Mouse (Mus musculus) kidney, postnatal 0 days (tissue): ENCODE results near the gene Rnf224. TPM values are rescaled to one million over a fixed set of nuclear protein-coding genes. Genes with fewer than 3 reads are reported as not detected.

Source experiments
- ATAC-seq: fragments of 200-750 bp; cut with Nextera tagmentation; replicated peaks from 2 replicates; pipeline ENCODE4 v1.8.0; 2017; ENCODE audit warnings: low read depth, moderate number of reproducible peaks, moderate TSS enrichment, moderate library complexity; ENCODE audit not compliant: low FRiP score
- DNase-seq: peaks from one replicate; pipeline ENCODE4 v3.0.0-alpha.2; 2016; ENCODE audit warnings: low spot score
- H3K27ac ChIP-seq: fragments of 300-500 bp; sonication (generic); 2 replicates; pipeline ENCODE4 v1.5.1; 2014; ENCODE audit warnings: mild to moderate bottlenecking
- H3K27me3 ChIP-seq: fragments of 300-500 bp; sonication (generic); 2 replicates; pipeline ENCODE4 v1.6.1; 2014; ENCODE audit warnings: low read length, mixed read lengths; ENCODE audit not compliant: insufficient read depth
- H3K36me3 ChIP-seq: fragments of 300-500 bp; sonication (generic); 2 replicates; pipeline ENCODE4 v1.6.1; 2014; ENCODE audit warnings: low read length, mixed read lengths; ENCODE audit not compliant: insufficient read depth
- H3K4me1 ChIP-seq: fragments of 300-500 bp; sonication (generic); replicated peaks from 2 replicates; pipeline ENCODE4 v1.6.1; 2014; ENCODE audit warnings: antibody characterized with exemption, low read length, mixed read lengths; ENCODE audit not compliant: insufficient read depth
- H3K4me2 ChIP-seq: fragments of 300-500 bp; sonication (generic); 2 replicates; pipeline ENCODE4 v1.6.1; 2014; ENCODE audit warnings: mild to moderate bottlenecking, low read length, moderate library complexity, mixed read lengths
- H3K4me3 ChIP-seq: fragments of 300-500 bp; sonication (generic); replicated peaks from 2 replicates; pipeline ENCODE4 v1.5.1; 2014; ENCODE audit warnings: low read depth, low read length
- H3K9ac ChIP-seq: fragments of 300-500 bp; sonication (generic); 2 replicates; pipeline ENCODE4 v1.6.1; 2014; ENCODE audit warnings: low read depth, low read length
- H3K9me3 ChIP-seq: fragments of 300-500 bp; sonication (generic); replicated peaks from 2 replicates; pipeline ENCODE4 v1.6.1; 2016; ENCODE audit warnings: low read length, inconsistent platforms, mixed read lengths
- CTCF ChIP-seq: IDR thresholded peaks from 2 replicates; pipeline ENCODE4 v1.5.1; 2016; ENCODE audit warnings: antibody characterized with exemption, low read depth, mild to moderate bottlenecking, moderate library complexity
- WGBS: fragments of 180-500 bp; shearing (Covaris S2); extraction: QIAGEN DNeasy Blood & Tissue Kit; methylation state at CpG from one replicate; pipeline ENCODE4 v1.1.7; 2014; 5-methylcytosine and 5-hydroxymethylcytosine counted together
- polyA plus RNA-seq: library from polyadenylated mRNA; unstranded; fragments of >200 nt; fragmentation: Nextera tagmentation; extraction: Ambion mirVana; gene quantifications from 2 replicates; pipeline ENCODE4 v1.2.1, GENCODE M21; 2015

Rnf224 gene
- polyA plus RNA-seq, 1 experiment from 2014 or later: 0.16 TPM

DNA sequence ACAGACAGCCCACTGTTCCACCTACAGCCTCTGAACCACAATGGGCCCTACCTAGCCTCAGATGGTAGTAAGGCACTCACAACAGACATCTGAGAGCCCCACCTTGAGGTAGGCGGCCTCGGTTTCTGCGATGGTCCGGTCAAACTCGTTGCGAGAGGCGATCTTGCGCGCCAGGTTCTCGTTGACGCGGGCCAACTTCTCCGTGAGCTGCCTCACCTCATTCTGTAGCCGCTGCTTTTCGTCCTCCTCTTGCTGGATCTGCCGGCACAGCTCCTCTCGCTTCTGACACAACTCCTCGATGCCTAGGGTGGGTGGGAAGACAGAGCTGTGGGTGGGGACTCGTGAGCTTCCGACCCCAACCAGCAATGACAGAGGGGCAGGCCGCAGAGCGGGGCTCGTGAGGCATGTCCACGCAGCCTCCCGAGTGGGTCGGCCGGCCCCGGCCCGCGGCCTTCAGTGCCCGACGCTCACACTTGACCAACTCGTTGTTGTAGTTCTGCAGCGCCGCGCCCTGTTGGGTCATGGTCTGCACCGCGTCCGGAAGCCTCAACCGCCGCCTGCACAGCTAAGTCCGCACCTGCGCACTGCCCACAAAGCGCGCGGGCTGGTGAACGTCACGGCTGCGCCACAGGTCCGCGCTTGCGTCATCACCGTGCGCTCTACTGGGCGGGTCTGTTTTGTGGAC, 35.4 kb upstream of the Rnf224 start, which contains the start of the genes Ssna1 and Anapc2:
TSS of gene Ssna1 (minus strand) at position 612 of the 685 bp plus-strand sequence.
TSS of gene Anapc2 (plus strand) at position 652 of the 685 bp plus-strand sequence.
- DNase-seq: peak; percentile 97
- H3K36me3 ChIP-seq: peaks cover 51% of the 10 kb centered on the region
- peak within 1 kb of the TSS; percentile 86 for H3K27ac ChIP-seq
- peak within 1 kb of the TSS; percentile 59 for H3K4me3 ChIP-seq
- peak; percentile 96 for ATAC-seq
- H3K9me3 ChIP-seq: no peaks in the 10 kb centered on the region
- peak within 1 kb of the TSS; percentile 81 for H3K9ac ChIP-seq
- peak; percentile 57 for TF ChIP-seq CTCF
- under 1% methylated on average over 52 of the region's 55 CpGs for WGBS
- H3K4me1 ChIP-seq: peaks cover 19% of the 10 kb centered on the region
- H3K27me3 ChIP-seq: no peaks in the 10 kb centered on the region
- peak within 1 kb of the TSS; percentile 73 for H3K4me2 ChIP-seq

DNA sequence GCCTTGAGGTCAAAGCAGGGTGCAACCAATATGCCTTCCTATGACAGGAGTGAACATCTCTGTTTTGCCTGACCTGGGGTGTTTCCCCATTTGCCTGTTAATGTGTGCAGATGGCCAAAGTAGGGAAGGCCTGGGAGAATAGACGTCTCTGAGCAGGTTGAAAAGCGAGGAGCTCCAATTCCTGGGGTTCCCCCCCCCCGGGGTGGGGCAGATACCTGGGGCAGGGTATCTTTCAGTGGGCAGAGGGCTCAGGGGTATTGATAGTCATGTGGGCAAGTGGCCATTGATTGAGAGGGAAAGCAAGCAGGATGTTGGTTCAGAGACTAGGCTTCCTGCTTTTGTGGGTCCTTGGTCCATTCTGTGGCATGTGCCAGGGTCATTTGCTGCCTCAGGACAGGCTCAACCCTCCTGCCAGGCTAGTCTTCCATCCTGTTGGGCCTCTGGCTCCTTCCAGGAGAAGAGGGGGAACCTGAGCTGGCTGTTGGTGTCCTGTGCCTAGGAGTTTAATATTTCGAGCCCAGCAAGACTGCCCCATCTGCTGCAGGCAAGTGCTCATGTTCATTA, 31.2 kb upstream of the Rnf224 start:
- 73% methylated on average over 4 of the region's 4 CpGs for WGBS
- H3K36me3 ChIP-seq: peaks cover 20% of the 10 kb centered on the region; the same call in 1 of the 2 replicates
- no peak overlapping the region for H3K9ac ChIP-seq
- TF ChIP-seq CTCF: no peak
- H3K4me3 ChIP-seq: no peak overlapping the region
- no peak overlapping the region for H3K27ac ChIP-seq
- H3K4me2 ChIP-seq: no peak overlapping the region
- ATAC-seq (no peak), DNase-seq (no peak)
- H3K4me1 ChIP-seq: peaks cover 37% of the 10 kb centered on the region
- H3K9me3 ChIP-seq: no peaks in the 10 kb centered on the region
- H3K27me3 ChIP-seq: no peaks in the 10 kb centered on the region

DNA sequence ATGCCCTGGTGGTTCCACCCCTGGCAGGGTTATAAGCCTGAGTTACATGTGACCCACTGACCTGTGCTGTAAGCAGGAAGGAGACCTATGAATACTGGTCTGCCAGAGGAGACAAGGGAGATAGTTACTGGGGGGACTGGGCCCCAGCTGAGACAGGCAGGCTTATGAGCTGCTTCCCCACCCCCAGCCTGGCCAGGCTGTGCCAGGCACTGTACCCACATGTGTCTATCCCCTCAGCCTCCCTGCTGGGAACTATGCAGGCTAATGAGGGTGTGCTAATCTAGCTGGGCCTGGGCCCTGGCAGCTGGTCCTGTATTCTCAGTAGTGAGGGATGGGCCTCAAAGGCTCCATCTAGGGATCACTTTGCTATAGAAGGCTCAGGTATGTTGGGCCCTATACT, 30.7 kb upstream of the Rnf224 start:
- Histone ChIP-seq H3K9ac (no peak overlapping the region), H3K4me1 (peaks cover 36% of the 10 kb centered on the region), H3K4me2 (0 out of 2 replicates have a peak overlapping the region, but pooled peaks have one; percentile 99), H3K27ac (no peak overlapping the region), H3K27me3 (no peaks in the 10 kb centered on the region), H3K9me3 (no peaks in the 10 kb centered on the region), H3K36me3 (peaks cover 20% of the 10 kb centered on the region; the same call in 1 of the 2 replicates), H3K4me3 (no peak overlapping the region)
- TF ChIP-seq CTCF: no peak
- ATAC-seq (no peak), DNase-seq (no peak)

DNA sequence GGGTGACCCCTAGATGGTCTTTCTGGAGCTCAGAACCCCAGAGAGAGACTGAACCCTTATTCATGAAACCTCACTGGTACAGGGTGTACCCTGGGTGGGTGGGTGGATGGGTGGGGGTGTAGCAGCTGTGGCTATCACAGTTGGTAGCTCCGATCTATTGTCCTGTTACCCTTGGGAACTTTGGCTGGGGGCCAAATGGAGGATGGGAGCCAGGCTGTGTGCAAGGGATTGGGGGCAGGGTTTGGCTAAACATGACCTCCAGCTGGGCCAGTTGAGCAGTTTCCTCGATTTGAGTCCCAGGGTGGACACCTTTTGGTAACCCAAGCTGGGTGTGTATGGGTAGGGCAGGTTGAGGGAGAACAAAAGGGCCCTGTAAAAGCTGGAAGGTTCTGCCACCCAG, 30.1 kb upstream of the Rnf224 start:
- WGBS: 16% methylated on average over 2 of the region's 2 CpGs
- DNase-seq (no peak), ATAC-seq (no peak)
- Histone ChIP-seq H3K9me3 (no peaks in the 10 kb centered on the region), H3K4me1 (peaks cover 40% of the 10 kb centered on the region), H3K9ac (no peak overlapping the region), H3K36me3 (peaks cover 20% of the 10 kb centered on the region; the same call in 1 of the 2 replicates), H3K4me2 (peak overlapping the region; percentile 99), H3K27me3 (no peaks in the 10 kb centered on the region), H3K4me3 (no peak overlapping the region), H3K27ac (0 out of 2 replicates have a peak overlapping the region, but pooled peaks have one; percentile 39)
- no peak for TF ChIP-seq CTCF

DNA sequence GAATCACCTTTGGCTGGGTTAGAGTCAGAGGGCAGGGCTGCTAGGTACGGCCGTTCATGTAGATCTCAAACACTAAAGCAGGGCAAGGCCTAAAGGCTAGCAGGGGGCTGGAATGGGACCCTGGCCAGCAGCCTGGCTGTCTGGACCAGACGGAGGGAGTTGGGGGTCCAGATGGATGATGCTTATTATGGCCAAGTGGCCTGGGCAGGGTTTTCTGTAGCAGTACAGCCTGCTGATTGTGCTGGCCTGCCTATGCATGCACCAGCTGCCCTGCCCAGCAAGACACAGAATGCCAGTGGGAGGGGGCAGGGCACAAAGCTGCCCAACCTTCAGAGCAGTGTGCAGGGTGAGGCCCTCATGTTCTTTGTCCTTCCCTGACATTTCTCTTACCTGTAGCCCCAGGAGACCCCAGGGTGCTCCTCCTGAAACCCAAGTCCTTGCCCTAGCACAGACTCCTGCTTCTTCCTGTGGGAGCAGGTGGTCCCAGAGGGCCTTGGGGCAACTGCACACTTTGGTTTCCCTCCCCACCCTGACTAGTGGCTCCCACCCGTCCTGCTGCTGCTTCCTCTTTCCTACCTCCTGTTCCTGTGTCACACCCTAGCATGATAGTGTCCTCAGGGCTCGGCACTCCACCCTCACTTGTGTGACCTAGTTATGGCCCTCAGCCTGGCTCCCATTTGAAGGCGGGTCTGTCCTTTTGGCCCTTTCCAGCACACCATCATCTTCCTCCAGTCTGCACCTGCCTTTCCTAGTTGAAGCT, 29.5 kb upstream of the Rnf224 start:
- TF ChIP-seq CTCF: no peak
- DNase-seq (no peak), ATAC-seq (no peak)
- H3K4me2 ChIP-seq: peak overlapping the region; percentile 99
- 62% methylated on average over 6 of the region's 6 CpGs for WGBS
- H3K27ac ChIP-seq: peak overlapping the region; percentile 39
- peaks cover 20% of the 10 kb centered on the region; the same call in 1 of the 2 replicates for H3K36me3 ChIP-seq
- H3K9ac ChIP-seq: peak overlapping the region; percentile 24; the same call in 1 of the 2 replicates
- H3K9me3 ChIP-seq: no peaks in the 10 kb centered on the region
- H3K4me1 ChIP-seq: peaks cover 34% of the 10 kb centered on the region
- no peaks in the 10 kb centered on the region for H3K27me3 ChIP-seq
- no peak overlapping the region for H3K4me3 ChIP-seq

DNA sequence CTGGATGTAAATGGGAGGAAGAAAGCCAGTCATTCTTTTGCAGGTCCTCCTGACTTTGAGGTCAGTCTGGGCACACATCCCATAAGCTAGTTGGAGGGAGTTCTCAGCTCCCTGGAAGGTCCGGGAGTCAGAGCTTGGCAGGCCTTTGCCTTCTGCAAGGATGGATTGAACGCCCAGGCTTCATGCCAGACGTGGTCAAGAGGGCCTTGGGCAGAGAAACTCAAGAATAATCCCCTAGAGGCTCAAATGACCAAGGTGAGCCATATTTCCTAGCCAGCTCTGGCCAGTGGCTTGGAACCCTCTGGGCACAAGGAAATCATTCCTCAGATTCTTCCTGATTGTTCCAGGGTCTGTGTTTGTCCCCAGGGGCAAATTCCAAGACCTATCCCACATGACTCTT, 28.3 kb upstream of the Rnf224 start:
- peaks cover 13% of the 10 kb centered on the region; the same call in 1 of the 2 replicates for H3K36me3 ChIP-seq
- 54% methylated on average over 3 of the region's 3 CpGs for WGBS
- H3K27ac ChIP-seq: peak overlapping the region; percentile 43; the same call in 1 of the 2 replicates
- ATAC-seq (no peak), DNase-seq (no peak)
- H3K4me1 ChIP-seq: peaks cover 32% of the 10 kb centered on the region
- no peaks in the 10 kb centered on the region for H3K9me3 ChIP-seq
- TF ChIP-seq CTCF: no peak
- H3K4me2 ChIP-seq: peak overlapping the region; percentile 99; the same call in 1 of the 2 replicates
- no peaks in the 10 kb centered on the region for H3K27me3 ChIP-seq
- no peak overlapping the region for H3K4me3 ChIP-seq
- H3K9ac ChIP-seq: no peak overlapping the region
